Mouse (Mus musculus) E14TG2a.4 (cell line): ENCODE results near the gene Celf5.
A peak's percentile ranks its signal among the peaks of the same experiment; 100 is the strongest.
"Not testable (repeated sequence)": the region's sequence is repeated elsewhere in the genome, so short reads cannot be mapped to it uniquely, and the experiment has no call there.

Experiments
- H3K27me3 ChIP-seq: 2 replicates; pipeline ENCODE4 v1.6.1; 2014; ENCODE audit warnings: low read length, control low read depth; ENCODE audit not compliant: insufficient read depth
- H3K36me3 ChIP-seq: 2 replicates; pipeline ENCODE4 v1.6.1; 2014; ENCODE audit warnings: low read length, control low read depth; ENCODE audit not compliant: insufficient read depth
- H3K4me1 ChIP-seq: replicated peaks from 2 replicates; pipeline ENCODE4 v1.6.1; 2014; ENCODE audit warnings: low read depth, low read length, control low read depth
- H3K4me3 ChIP-seq: replicated peaks from 2 replicates; pipeline ENCODE4 v1.5.1; 2014; ENCODE audit warnings: mild to moderate bottlenecking, low read length
- H3K9me3 ChIP-seq: 2 replicates; pipeline ENCODE4 v1.6.1; 2014; ENCODE audit warnings: low read length, control low read depth
- CTCF ChIP-seq: conservative IDR thresholded peaks from 2 replicates; pipeline ENCODE4 v1.5.1; 2014; ENCODE audit warnings: low read length
- NANOG ChIP-seq: IDR thresholded peaks from 2 replicates; pipeline ENCODE4 v1.6.1; 2014; ENCODE audit warnings: borderline replicate concordance, low read length, mixed read lengths
- POU5F1 ChIP-seq: IDR thresholded peaks from 2 replicates; pipeline ENCODE4 v1.6.1; 2014; ENCODE audit warnings: low read length, borderline replicate concordance

Gene Celf5

GRCm38 (mm10) chr10:81455181-81455895, 27.2 kb downstream of the Celf5 start, which contains the start of gene Nfic:
Nfic (minus strand) TSS chr10:81455635.
- no peak for TF ChIP-seq CTCF
- no peak for TF ChIP-seq NANOG
- no peak for TF ChIP-seq POU5F1
- Histone ChIP-seq H3K4me1 (peaks cover 49% of the 10 kb centered on the region), H3K27me3 (peaks cover 73% of the 10 kb centered on the region), H3K36me3 (no peaks in the 10 kb centered on the region), H3K9me3 (no peaks in the 10 kb centered on the region), H3K4me3 (peak within 1 kb of the TSS; percentile 65)

- TF ChIP-seq CTCF, result no peak
- no peak for TF ChIP-seq POU5F1
- TF ChIP-seq NANOG, result no peak
- no peaks in the 10 kb centered on the region for H3K36me3 ChIP-seq
- H3K4me1 ChIP-seq, result peaks cover 38% of the 10 kb centered on the region
- H3K9me3 ChIP-seq, result no peaks in the 10 kb centered on the region
- peaks cover 73% of the 10 kb centered on the region for H3K27me3 ChIP-seq
- H3K4me3 ChIP-seq, result no peak overlapping the region
Observed at GRCm38 (mm10) chr10:81454106-81454505, 28.4 kb downstream of the Celf5 start.

DNA sequence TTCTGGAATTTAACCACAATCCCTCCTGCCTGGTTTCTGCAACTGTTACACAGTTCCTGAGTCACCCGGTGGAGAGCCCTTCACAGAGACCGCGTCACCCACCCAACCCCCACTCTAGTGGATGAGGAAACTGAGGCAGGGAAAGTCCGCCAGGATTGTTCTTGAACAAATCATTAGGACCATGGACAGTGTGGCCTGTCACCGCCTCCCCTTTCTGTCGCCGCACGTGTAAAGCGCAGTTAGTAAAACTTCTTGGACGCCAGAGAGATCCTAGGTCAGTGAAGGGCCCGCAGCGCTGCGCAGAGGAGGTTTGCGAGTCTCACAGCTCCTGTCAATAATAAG, 29.6 kb downstream of the Celf5 start:
- Histone ChIP-seq H3K4me1 (peaks cover 33% of the 10 kb centered on the region), H3K4me3 (peak overlapping the region; percentile 76), H3K27me3 (peaks cover 73% of the 10 kb centered on the region), H3K36me3 (no peaks in the 10 kb centered on the region), H3K9me3 (no peaks in the 10 kb centered on the region)
- TF ChIP-seq POU5F1 (no peak), NANOG (no peak), CTCF (no peak)

GRCm38 (mm10) chr10:81452237-81452946, 30.1 kb downstream of the Celf5 start:
- Histone ChIP-seq H3K36me3 (no peaks in the 10 kb centered on the region), H3K9me3 (no peaks in the 10 kb centered on the region), H3K4me3 (peak overlapping the region; percentile 76), H3K4me1 (peaks cover 29% of the 10 kb centered on the region), H3K27me3 (peaks cover 70% of the 10 kb centered on the region)
- TF ChIP-seq NANOG, result no peak
- no peak for TF ChIP-seq CTCF
- TF ChIP-seq POU5F1, result no peak

DNA sequence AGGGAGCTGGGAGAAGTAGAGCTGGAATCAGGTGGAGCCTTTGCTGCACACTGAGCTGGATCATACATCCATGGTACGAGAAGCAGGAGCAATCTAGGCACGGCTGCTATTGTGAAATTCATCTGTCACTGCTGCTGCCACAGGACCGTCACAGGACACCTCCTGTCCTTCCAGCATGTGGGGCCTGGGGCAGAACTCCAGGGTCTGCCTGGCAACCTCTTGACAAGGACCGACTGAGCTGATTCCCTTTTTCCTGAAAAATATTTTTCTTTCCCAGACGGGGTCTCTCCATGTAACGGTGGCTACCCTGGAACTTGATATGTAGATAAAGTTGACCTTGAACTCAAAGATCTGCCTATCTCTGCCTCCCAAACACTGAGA, 31.2 kb downstream of the Celf5 start:
- Histone ChIP-seq H3K36me3 (no peaks in the 10 kb centered on the region), H3K9me3 (no peaks in the 10 kb centered on the region), H3K27me3 (peaks cover 63% of the 10 kb centered on the region), H3K4me1 (peaks cover 24% of the 10 kb centered on the region), H3K4me3 (no peak overlapping the region)
- TF ChIP-seq CTCF (no peak), NANOG (no peak), POU5F1 (no peak)

- no peak for TF ChIP-seq CTCF
- no peak for TF ChIP-seq POU5F1
- no peak for TF ChIP-seq NANOG
- Histone ChIP-seq H3K9me3 (no peaks in the 10 kb centered on the region), H3K4me3 (no peak overlapping the region)
Observed at GRCm38 (mm10) chr10:81450641-81451364, 31.7 kb downstream of the Celf5 start.

GRCm38 (mm10) chr10:81450140-81450539, 32.4 kb downstream of the Celf5 start:
- Histone ChIP-seq H3K27me3 (peaks cover 51% of the 10 kb centered on the region), H3K4me1 (peaks cover 16% of the 10 kb centered on the region), H3K9me3 (no peaks in the 10 kb centered on the region), H3K36me3 (no peaks in the 10 kb centered on the region), H3K4me3 (no peak overlapping the region)
- no peak for TF ChIP-seq POU5F1
- peak; percentile 94 for TF ChIP-seq CTCF

More at GRCm38 (mm10) chr10:81450641-81451364, 31.7 kb downstream of the Celf5 start:
- H3K27me3 ChIP-seq, result peaks cover 57% of the 10 kb centered on the region
- H3K4me1 ChIP-seq, result peaks cover 23% of the 10 kb centered on the region
- no peaks in the 10 kb centered on the region for H3K36me3 ChIP-seq

DNA sequence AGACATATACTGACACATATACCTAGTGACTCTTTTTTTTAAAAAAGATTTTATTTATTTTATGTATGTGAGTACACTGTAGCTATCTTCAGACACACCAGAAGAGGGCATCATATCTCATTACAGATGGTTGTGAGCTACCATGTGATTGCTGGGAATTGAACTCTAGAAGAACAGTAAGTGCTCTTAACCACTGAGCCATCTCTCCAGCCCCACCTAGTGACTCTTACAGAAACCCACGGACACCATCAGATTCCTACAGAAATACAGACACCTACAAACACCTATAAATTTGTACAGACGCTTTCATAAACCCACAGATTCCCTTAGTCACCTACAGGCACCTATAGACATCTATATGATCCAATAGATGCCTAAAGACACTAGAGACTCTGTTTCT, 37.0 kb downstream of the Celf5 start:
- not testable (repeated sequence) for H3K9me3 ChIP-seq, H3K36me3 ChIP-seq, H3K4me3 ChIP-seq, H3K4me1 ChIP-seq
- H3K27me3 ChIP-seq, result peaks cover 14% of the 10 kb centered on the region

GRCm38 (mm10) chr10:81441019-81441418, 41.5 kb downstream of the Celf5 start:
- peaks cover 16% of the 10 kb centered on the region for H3K27me3 ChIP-seq
- H3K4me1 ChIP-seq, result no peaks in the 10 kb centered on the region
- H3K36me3 ChIP-seq, result no peaks in the 10 kb centered on the region
- H3K4me3 ChIP-seq, result no peak overlapping the region
- H3K9me3 ChIP-seq, result no peaks in the 10 kb centered on the region
- no peak for TF ChIP-seq POU5F1
- TF ChIP-seq NANOG, result no peak
- peak; percentile 30 for TF ChIP-seq CTCF
